Mouse (Mus musculus) forelimb bud, embryonic 11.5 days (tissue): ENCODE results near the gene Ttc25.
"Not testable (repeated sequence)": the region's sequence is repeated elsewhere in the genome, so short reads cannot be mapped to it uniquely, and the experiment has no call there.

Experiments
- DNase-seq: peaks from one replicate; pipeline ENCODE4 v3.0.0-alpha.2; 2012; ENCODE audit warnings: low read depth, low spot score

Gene Ttc25

GRCm38 (mm10) chr11:100603813-100604212 lies 58.4 kb downstream of the Ttc25 start:
- DNase-seq, result no peak

GRCm38 (mm10) chr11:100604321-100605005 lies 59.1 kb downstream of the Ttc25 start:
- DNase-seq, result no peak

- no peak for DNase-seq
These were observed 60.0 kb downstream of the Ttc25 start for GRCm38 (mm10) chr11:100605451-100605850.

DNA sequence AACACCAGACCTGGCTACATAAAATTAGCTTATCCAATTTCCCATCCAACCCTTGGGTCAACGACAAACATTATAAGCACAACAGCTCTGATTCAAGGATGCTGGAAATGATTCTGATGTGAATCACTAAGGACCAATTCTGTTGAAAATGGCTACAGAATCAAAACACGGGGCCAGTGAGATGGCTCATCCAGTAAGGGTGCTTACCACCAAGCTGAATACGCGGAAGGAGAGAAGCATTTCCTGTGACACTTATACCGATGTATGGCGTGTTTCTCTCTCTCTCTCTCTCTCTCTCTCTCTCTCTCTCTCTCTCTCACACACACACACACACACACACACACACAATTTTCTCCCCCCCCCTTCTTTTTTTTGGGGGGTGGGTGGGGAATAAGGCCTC lies 61.7 kb downstream of the Ttc25 start:
- DNase-seq, result no peak

- DNase-seq, result no peak
These were observed 63.4 kb downstream of the Ttc25 start for GRCm38 (mm10) chr11:100608796-100609195.

GRCm38 (mm10) chr11:100609355-100609996 lies 64.1 kb downstream of the Ttc25 start:
- DNase-seq, result no peak

- no peak for DNase-seq
These were observed 64.7 kb downstream of the Ttc25 start for GRCm38 (mm10) chr11:100609997-100610680.

- no peak for DNase-seq
These were observed 66.2 kb downstream of the Ttc25 start for GRCm38 (mm10) chr11:100611627-100612026.

DNA sequence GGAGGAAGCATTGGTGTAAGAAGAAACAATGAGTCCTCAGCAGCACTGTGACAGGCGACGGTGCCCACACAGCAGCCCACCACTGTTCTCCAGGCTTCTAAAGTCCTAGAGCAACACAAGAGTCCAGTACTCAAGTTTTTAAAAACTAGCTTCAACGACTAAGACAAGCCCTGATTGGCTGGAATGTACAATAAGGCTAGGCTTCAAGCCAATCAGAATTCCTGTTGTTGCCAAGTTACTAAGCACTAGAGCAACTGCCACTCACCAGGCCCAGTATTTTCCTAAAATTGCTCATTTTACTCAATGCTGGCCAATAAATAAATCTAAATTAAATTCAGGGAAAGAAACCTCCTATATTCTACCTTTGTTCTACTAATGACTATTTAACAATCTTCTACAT lies 67.8 kb downstream of the Ttc25 start:
- peak; percentile 18 for DNase-seq

- DNase-seq, result no peak
These were observed 70.9 kb downstream of the Ttc25 start for GRCm38 (mm10) chr11:100616332-100616731.

DNA sequence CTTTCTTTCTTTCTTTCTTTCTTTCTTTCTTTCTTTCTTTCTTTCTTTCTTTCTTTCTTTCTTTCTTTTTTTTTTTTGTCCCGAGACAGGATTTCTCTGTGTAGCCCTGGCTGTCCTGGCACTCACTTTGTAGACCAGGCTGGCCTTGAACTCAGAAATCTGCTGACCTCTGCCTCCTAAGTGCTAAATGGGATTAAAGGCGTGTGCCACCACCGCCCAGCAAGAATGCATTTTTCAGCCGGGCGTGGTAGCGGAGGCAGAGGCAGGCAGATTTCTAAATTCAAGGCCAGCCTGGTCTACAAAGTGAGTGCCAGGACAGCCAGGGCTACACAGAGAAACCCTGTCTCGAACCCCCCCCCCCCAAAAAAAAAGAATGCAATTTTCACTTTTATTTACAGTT lies 71.4 kb downstream of the Ttc25 start:
- not testable (repeated sequence) for DNase-seq

GRCm38 (mm10) chr11:100617480-100617879 lies 72.1 kb downstream of the Ttc25 start:
- DNase-seq, result no peak

GRCm38 (mm10) chr11:100618761-100619484 lies 73.5 kb downstream of the Ttc25 start, which contains the start of gene Nkiras2:
TSS of gene Nkiras2 (plus strand) at chr11:100619244.
- peak; percentile 72 for DNase-seq

DNA sequence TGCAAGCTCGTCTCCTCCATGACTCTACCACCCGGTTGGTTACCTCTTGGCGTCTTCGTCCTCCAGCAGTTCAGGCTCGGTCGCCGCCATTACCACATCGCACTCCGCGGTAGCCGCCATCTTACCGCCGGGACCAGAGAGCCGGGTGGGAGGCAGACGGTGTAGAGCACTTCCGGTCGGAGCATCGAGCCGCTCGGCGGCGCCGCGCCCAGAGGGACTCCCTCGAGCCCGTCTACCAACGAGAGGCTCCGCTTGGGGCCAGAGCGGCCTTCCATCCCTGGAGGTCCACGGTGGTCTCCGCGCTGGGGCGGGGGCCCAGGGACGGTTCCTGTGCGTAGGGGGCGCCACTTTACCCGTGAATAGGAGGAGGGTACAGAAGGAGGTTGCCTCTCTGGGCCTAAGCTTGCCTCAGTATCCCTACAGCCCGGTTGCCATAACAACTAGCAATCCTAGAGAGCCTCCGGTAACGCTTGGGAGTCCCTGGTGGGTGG lies 74.1 kb downstream of the Ttc25 start:
- DNase-seq, result peak; percentile 98

GRCm38 (mm10) chr11:100619982-100620381 lies 74.6 kb downstream of the Ttc25 start, which contains the start of gene Dnajc7:
TSS of gene Dnajc7 (minus strand) at chr11:100620168.
- DNase-seq, result no peak
